Mouse (Mus musculus) midbrain, embryonic 16.5 days (tissue): Measurements from ENCODE around the gene Slc4a3. TPM values are rescaled to one million over a fixed set of nuclear protein-coding genes. Genes with fewer than 3 reads are reported as not detected.

Experiments
- ATAC-seq: fragments of 200-750 bp; cut with Nextera tagmentation; 2 replicates; pipeline ENCODE4 v1.8.0; 2017; ENCODE audit warnings: moderate TSS enrichment
- H3K27ac ChIP-seq: fragments of 300-500 bp; sonication (generic); 2 replicates; pipeline ENCODE4 v1.5.1; 2014; ENCODE audit warnings: mild to moderate bottlenecking, low read length, mixed read lengths
- H3K27me3 ChIP-seq: fragments of 300-500 bp; sonication (generic); 2 replicates; pipeline ENCODE4 v1.6.1; 2014; ENCODE audit warnings: low read depth, low read length, mixed read lengths; ENCODE audit not compliant: control insufficient read depth, insufficient read depth
- H3K36me3 ChIP-seq: fragments of 300-500 bp; sonication (generic); 2 replicates; pipeline ENCODE4 v1.6.1; 2014; ENCODE audit warnings: mild to moderate bottlenecking, low read length, moderate library complexity, mixed read lengths; ENCODE audit not compliant: control insufficient read depth, insufficient read depth
- H3K4me1 ChIP-seq: fragments of 300-500 bp; sonication (generic); 2 replicates; pipeline ENCODE4 v1.6.1; 2014; ENCODE audit warnings: mild to moderate bottlenecking, low read length, mixed read lengths; ENCODE audit not compliant: control insufficient read depth, insufficient read depth
- H3K4me2 ChIP-seq: fragments of 300-500 bp; sonication (generic); 2 replicates; pipeline ENCODE4 v1.6.1; 2014; ENCODE audit warnings: mild to moderate bottlenecking, low read length, mixed read lengths
- H3K4me3 ChIP-seq: fragments of 300-500 bp; sonication (generic); 2 replicates; pipeline ENCODE4 v1.5.1; 2014; ENCODE audit warnings: low read depth, mild to moderate bottlenecking, low read length, moderate library complexity, mixed read lengths
- H3K9ac ChIP-seq: fragments of 300-500 bp; sonication (generic); 2 replicates; pipeline ENCODE4 v1.6.1; 2014; ENCODE audit warnings: low read depth, low read length, mixed read lengths
- H3K9me3 ChIP-seq: fragments of 300-500 bp; sonication (generic); replicated peaks from 2 replicates; pipeline ENCODE4 v1.6.1; 2014; ENCODE audit warnings: mild to moderate bottlenecking, low read length, mixed read lengths; ENCODE audit not compliant: control insufficient read depth, poor library complexity, severe bottlenecking
- WGBS: fragments of 180-500 bp; shearing (Covaris S2); extraction: QIAGEN DNeasy Blood & Tissue Kit; methylation state at CpG from one replicate; pipeline ENCODE4 v1.1.7; 2014; 5-methylcytosine and 5-hydroxymethylcytosine counted together
- polyA plus RNA-seq: library from polyadenylated mRNA; unstranded; fragments of >200 nt; fragmentation: Nextera tagmentation; extraction: Ambion mirVana; gene quantifications from 2 replicates; pipeline ENCODE4 v1.2.1, GENCODE M21; 2015

Gene Slc4a3
- polyA plus RNA-seq, 1 experiment from 2014 or later, result 83.0 TPM

DNA sequence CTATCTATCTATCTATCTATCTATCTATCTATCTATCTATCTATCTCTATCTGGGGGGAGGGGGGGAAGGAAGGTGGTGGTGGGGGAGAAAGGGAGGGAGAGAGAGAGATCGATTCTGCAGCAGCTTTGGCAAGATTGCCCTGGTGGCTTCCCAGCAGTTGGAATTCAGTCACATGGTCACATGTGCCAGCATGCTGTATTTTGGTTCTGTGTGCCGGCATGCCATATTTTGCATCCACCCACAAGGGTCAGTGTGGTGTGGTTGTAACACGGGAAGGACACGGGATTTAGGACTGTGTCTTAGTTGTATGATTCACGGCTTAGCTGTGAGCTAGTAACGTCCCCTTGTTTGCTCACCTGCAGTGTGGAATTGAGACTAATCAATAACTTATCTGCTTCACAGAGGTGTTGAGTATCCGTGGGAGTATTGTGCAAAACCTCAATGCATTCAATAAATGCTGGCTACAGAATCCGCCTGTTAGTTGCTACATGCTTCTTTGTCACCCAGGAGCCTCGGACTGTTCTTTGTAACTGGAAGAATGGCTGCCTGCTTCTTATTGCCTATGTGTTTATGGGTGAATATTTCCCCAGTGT, 7.4 kb upstream of the Slc4a3 start:
- H3K4me2 ChIP-seq, result no peak overlapping the region
- no peaks in the 10 kb centered on the region for H3K4me1 ChIP-seq
- WGBS, result 87% methylated on average over 9 of the region's 9 CpGs
- no peaks in the 10 kb centered on the region for H3K9me3 ChIP-seq
- H3K27ac ChIP-seq, result no peak overlapping the region
- ATAC-seq, result no peak
- H3K4me3 ChIP-seq, result no peak overlapping the region
- no peak overlapping the region for H3K9ac ChIP-seq
- no peaks in the 10 kb centered on the region for H3K27me3 ChIP-seq
- H3K36me3 ChIP-seq, result peaks cover 19% of the 10 kb centered on the region; the same call in 1 of the 2 replicates

DNA sequence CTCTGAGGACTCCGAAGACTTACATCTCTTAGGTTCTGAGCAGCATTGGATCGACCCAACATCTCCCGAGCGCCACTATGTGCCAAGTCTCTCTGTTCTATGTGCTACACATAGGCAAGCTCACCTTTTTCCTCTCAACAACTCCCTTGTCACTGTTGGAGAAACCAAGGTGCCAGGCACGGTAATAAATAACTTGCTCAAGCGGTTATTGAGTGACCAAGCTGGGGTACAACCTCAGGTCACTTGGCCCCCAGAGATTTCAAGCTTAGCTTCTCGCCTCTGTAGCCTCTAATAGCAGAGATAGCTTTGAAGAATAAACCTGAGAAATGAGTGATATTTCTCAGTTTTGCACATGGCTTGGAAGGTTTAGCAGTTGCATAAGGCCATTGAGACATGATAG, 4.6 kb upstream of the Slc4a3 start:
- peaks cover 2% of the 10 kb centered on the region; the same call in 1 of the 2 replicates for H3K36me3 ChIP-seq
- no peak overlapping the region for H3K4me2 ChIP-seq
- H3K27ac ChIP-seq, result no peak overlapping the region
- no peak overlapping the region for H3K4me3 ChIP-seq
- no peaks in the 10 kb centered on the region for H3K27me3 ChIP-seq
- ATAC-seq, result no peak
- 96% methylated on average over 7 of the region's 7 CpGs for WGBS
- peaks cover 8% of the 10 kb centered on the region; the same call in 1 of the 2 replicates for H3K4me1 ChIP-seq
- H3K9me3 ChIP-seq, result no peaks in the 10 kb centered on the region
- H3K9ac ChIP-seq, result no peak overlapping the region

DNA sequence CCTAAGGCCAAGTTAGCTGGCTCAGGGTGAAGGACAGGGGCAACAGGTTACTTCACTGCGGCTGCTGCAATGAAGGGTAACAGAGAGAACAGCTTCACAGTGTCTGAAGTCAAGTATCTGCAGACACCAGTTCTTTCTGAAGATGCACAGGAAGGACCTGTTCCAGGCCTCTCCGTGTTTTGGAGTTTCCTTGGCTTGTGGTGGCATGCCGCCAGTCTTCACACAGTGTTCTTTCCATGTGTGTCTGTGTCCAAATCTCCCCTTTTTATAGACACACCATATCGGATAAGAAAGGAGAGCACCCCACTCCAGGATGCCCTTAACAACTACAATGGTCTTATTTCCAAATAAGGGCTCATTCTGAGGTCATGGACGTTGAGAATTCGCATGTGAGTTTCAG, 1.7 kb upstream of the Slc4a3 start:
- H3K4me2 ChIP-seq, result no peak overlapping the region
- peaks cover 3% of the 10 kb centered on the region; the same call in 1 of the 2 replicates for H3K36me3 ChIP-seq
- no peak overlapping the region for H3K9ac ChIP-seq
- WGBS, result 91% methylated on average over 6 of the region's 6 CpGs
- peaks cover 15% of the 10 kb centered on the region for H3K4me1 ChIP-seq
- no peaks in the 10 kb centered on the region for H3K9me3 ChIP-seq
- no peak overlapping the region for H3K4me3 ChIP-seq
- H3K27ac ChIP-seq, result no peak overlapping the region
- H3K27me3 ChIP-seq, result no peaks in the 10 kb centered on the region
- no peak for ATAC-seq

DNA sequence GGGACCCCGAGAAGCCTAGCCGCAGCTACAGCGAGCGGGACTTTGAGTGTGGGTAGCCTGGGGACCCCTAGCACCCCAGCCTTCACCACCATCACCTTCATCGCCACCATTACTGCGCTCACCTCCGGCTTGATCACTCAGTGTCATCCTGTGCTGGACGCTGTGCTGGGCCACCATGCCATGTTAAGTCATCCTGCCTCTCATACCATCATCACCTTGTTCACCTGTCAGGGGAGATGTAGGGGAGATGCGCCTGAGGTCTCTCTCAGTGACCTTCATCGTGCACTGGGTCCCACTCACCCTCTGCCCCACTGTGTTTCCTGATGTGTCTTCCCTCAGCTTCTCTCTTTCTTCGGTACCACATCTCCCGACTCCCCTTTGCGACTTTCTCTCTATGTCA, 1.3 kb downstream of the Slc4a3 start:
- H3K36me3 ChIP-seq, result peaks cover 16% of the 10 kb centered on the region
- 93% methylated on average over 13 of the region's 13 CpGs for WGBS
- no peak for ATAC-seq
- no peak overlapping the region for H3K27ac ChIP-seq
- peak overlapping the region; percentile 89 for H3K4me3 ChIP-seq
- H3K9ac ChIP-seq, result no peak overlapping the region
- no peaks in the 10 kb centered on the region for H3K9me3 ChIP-seq
- peaks cover 15% of the 10 kb centered on the region for H3K4me1 ChIP-seq
- peak overlapping the region; percentile 84 for H3K4me2 ChIP-seq
- H3K27me3 ChIP-seq, result no peaks in the 10 kb centered on the region

DNA sequence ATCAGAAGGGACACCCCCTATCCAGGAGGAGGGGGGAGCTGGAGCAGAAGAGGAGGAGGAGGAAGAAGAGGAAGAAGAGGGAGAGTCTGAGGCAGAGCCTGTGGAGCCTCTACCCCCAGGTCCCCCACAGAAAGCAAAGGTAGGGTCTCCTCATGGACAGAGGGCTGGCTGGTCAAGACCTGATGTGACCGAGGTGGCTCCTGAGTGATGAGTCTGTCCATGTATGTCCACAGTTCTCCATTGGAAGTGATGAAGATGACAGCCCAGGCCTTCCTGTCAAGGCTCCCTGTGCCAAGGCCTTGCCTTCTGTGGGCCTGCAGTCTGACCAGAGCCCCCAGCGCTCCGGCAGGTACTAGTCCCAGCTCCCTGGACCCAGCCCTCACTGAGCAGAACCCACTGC, 2.0 kb downstream of the Slc4a3 start:
- Histone ChIP-seq H3K9ac (no peak overlapping the region), H3K27me3 (no peaks in the 10 kb centered on the region), H3K36me3 (peaks cover 19% of the 10 kb centered on the region), H3K9me3 (no peaks in the 10 kb centered on the region), H3K27ac (no peak overlapping the region), H3K4me2 (no peak overlapping the region), H3K4me1 (peaks cover 15% of the 10 kb centered on the region), H3K4me3 (no peak overlapping the region)
- ATAC-seq, result no peak
- 94% methylated on average over 3 of the region's 3 CpGs for WGBS

DNA sequence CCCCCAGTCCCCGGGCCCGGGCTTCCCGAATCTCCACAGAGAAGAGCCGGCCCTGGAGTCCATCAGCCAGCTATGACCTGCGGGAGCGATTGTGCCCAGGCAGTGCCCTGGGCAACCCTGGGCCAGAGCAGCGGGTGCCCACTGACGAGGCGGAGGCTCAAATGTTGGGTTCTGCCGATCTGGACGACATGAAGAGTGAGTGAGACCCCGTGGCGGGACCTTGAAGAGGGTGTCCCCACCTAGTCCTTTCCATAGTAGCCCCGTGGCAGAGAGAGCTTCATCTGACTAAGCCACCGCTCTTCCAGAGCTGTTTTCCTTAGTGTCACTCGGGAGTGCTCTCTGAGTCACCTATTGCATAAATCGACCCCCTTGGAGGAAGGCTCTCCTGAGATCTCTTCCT, 2.8 kb downstream of the Slc4a3 start:
- peaks cover 25% of the 10 kb centered on the region for H3K36me3 ChIP-seq
- H3K4me3 ChIP-seq, result no peak overlapping the region
- no peaks in the 10 kb centered on the region for H3K9me3 ChIP-seq
- H3K9ac ChIP-seq, result no peak overlapping the region
- ATAC-seq, result no peak
- H3K4me1 ChIP-seq, result peaks cover 15% of the 10 kb centered on the region
- H3K27me3 ChIP-seq, result no peaks in the 10 kb centered on the region
- 93% methylated on average over 17 of the region's 17 CpGs for WGBS
- H3K4me2 ChIP-seq, result no peak overlapping the region
- H3K27ac ChIP-seq, result no peak overlapping the region

DNA sequence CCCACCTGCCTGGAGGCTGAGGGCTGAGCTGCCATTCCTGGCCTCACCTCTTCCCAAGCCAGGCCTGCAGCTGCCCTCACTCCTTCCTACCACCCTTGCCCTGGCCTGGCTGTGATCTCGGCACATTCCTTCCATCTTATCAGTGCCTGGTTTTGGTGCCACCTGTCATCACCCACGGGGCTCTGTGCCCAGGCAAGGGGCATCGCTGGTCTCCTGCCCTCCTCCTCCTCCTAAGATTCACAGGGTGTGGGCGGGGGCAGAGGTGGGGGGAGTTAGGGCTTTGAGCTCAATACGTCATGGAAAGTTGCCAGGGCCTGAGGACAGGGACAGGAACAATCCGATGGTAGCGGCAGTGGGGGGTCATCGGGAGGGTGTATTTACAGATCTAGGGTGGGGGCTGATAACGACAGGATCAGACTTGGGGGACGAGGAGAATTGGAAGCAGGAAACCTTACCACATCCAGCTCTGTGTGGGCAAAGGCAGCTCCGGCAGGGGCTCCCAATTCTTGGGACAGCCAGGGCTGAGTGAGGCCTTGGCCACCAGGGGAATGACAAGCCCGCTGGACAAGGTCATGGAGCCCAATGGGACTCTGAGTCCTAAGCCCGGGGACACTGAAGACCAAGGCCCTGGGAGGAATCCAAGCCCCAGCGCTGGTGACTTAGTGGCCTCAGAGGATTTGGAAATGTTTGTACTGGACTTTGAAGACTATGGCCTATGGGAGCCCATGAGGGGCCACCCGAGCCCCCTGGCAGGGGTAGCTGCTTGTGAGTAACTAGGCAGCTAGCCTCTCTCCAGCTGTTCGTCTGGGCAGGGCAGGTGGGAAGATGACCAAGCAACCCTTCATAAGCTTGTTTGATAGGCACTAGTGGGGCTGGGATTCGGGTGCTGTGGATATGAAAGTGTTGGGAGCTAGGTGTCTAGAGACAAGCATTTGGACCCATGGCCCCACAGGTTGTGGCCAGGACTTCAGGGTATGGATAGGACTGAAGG, 3.5 kb downstream of the Slc4a3 start:
- H3K27ac ChIP-seq, result no peak overlapping the region
- 88% methylated on average over 17 of the region's 17 CpGs for WGBS
- no peak for ATAC-seq
- peaks cover 15% of the 10 kb centered on the region for H3K4me1 ChIP-seq
- no peaks in the 10 kb centered on the region for H3K9me3 ChIP-seq
- H3K9ac ChIP-seq, result no peak overlapping the region
- H3K4me3 ChIP-seq, result no peak overlapping the region
- no peak overlapping the region for H3K4me2 ChIP-seq
- H3K36me3 ChIP-seq, result peaks cover 28% of the 10 kb centered on the region
- H3K27me3 ChIP-seq, result no peaks in the 10 kb centered on the region

DNA sequence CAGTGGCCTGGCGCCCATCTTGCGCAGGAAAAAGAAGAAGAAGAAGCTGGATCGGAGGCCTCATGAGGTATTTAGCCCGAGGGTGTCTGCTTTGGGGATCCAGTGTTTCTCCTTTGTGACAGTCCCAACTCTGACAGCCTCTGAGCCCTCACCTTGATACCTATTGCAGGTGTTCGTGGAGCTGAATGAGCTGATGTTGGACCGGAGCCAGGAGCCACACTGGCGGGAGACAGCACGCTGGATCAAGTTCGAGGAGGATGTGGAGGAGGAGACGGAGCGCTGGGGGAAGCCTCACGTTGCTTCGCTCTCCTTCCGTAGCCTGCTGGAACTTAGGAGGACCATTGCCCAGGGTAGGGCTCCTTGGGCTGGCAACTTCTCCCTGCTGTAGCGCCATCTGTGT, 4.5 kb downstream of the Slc4a3 start:
- no peak for ATAC-seq
- Histone ChIP-seq H3K4me3 (no peak overlapping the region), H3K27ac (no peak overlapping the region), H3K27me3 (no peaks in the 10 kb centered on the region), H3K9ac (no peak overlapping the region), H3K36me3 (peaks cover 38% of the 10 kb centered on the region), H3K4me1 (peaks cover 11% of the 10 kb centered on the region), H3K9me3 (no peaks in the 10 kb centered on the region), H3K4me2 (no peak overlapping the region)
- WGBS, result 87% methylated on average over 15 of the region's 15 CpGs

DNA sequence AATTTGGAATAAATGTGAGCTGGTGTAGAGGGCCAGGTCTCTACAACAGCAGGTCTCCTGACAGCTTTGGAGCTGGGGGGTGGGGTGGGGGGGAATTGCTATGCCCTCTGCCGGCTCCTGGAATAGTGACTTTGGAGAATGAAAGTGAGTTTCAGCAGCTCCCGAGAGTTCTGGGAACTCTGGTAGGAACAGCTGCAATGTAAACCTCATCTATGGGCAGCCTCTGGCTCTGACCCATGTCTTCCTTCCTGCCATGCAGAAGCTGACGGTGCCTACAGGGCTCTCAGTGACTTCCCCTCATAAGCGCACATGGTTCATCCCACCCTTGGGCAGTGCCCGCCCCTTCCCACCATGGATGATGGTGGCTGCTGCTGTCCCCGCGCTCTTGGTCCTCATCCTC, 9.6 kb downstream of the Slc4a3 start:
- Histone ChIP-seq H3K27me3 (no peaks in the 10 kb centered on the region), H3K4me1 (peaks cover 4% of the 10 kb centered on the region), H3K36me3 (peaks cover 32% of the 10 kb centered on the region), H3K4me3 (no peak overlapping the region), H3K4me2 (no peak overlapping the region), H3K9ac (no peak overlapping the region), H3K9me3 (no peaks in the 10 kb centered on the region), H3K27ac (no peak overlapping the region)
- no peak for ATAC-seq
- 87% methylated on average over 7 of the region's 7 CpGs for WGBS
